Mouse (Mus musculus): Measurements from ENCODE around the gene Fgf7. TPM values are rescaled to one million over a fixed set of nuclear protein-coding genes. Genes with fewer than 3 reads are reported as not detected.

Gene Fgf7
- 0.34 and 0.84 TPM in 2 replicates for polyA plus RNA-seq (2016; fragmentation: Nextera tagmentation; extraction: Ambion mirVana)

- Histone ChIP-seq H3K27ac (replicated peaks) (no peak within 1 kb of the TSS), H3K4me2 (replicated peaks) (no peak within 1 kb of the TSS), H3K4me1 (0 out of 2 replicates have a peak, but pooled peaks cover 3% of the 10 kb centered on the region), H3K36me3 (no peaks in the 10 kb centered on the region), H3K4me3 (no peak within 1 kb of the TSS), H3K9ac (replicated peaks) (no peak within 1 kb of the TSS), H3K9me3 (no peaks in the 10 kb centered on the region), H3K27me3 (no peaks in the 10 kb centered on the region)
- no peak for ATAC-seq (ENCODE audit: low FRiP score, low read depth)
- WGBS = 59% methylated on average over 15 of the region's 15 CpGs
Observed at GRCm38 (mm10) chr2:126034379-126035005, at the start of gene Fgf7. TSS of gene Fgf7 (plus strand) at chr2:126034658.

DNA sequence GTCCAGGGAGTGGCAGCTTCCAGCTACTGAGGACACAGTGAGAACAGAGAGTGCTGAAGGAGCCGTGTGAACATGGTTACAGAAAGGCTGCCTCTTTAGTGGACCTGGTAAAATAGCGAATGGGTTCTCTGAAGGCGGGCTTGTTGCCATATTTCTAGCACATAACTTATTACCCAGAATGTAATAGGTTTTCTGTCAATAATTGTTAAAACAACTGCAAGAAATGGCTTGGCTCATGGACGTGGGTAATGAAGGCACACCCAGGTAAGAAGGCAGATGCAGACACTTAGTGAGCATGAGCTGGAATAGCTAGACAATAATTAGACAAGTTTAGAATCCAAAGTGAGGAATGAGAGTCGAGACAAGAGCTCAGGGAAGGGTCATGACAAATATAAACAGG is 32.2 kb upstream of the Fgf7 start:
- Histone ChIP-seq H3K4me3 (no peak overlapping the region), H3K27me3 (no peaks in the 10 kb centered on the region), H3K9me3 (no peaks in the 10 kb centered on the region), H3K4me1 (no peaks in the 10 kb centered on the region), H3K4me2 (replicated peaks) (no peak overlapping the region), H3K9ac (replicated peaks) (no peak overlapping the region), H3K36me3 (no peaks in the 10 kb centered on the region), H3K27ac (replicated peaks) (no peak overlapping the region)
- WGBS = 77% methylated on average over 5 of the region's 5 CpGs
- ATAC-seq (ENCODE audit: low FRiP score, low read depth) = no peak

DNA sequence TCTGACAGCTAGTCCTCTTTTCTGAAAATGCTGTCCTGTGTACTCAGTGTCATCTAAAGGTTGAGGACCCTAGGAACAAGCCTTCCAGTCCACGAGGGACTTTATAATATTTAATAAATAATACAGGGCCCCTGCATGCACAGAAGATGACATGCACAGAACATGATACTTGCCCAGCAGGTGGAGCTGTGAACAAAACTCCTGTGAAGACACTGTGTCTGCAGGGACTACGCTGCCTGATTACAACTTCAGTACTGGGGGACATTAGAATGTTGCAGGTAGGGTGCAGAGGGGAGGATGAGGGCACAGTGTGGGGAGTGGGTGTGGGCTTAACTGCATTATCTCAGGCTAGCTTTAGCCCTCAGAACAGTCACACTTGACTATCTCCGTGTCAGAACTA is 28.4 kb upstream of the Fgf7 start:
- Histone ChIP-seq H3K27me3 (no peaks in the 10 kb centered on the region), H3K4me1 (no peaks in the 10 kb centered on the region)
- 49% methylated on average over 3 of the region's 3 CpGs for WGBS

GRCm38 (mm10) chr2:126006742-126007141 is 27.7 kb upstream of the Fgf7 start:
- Histone ChIP-seq H3K27me3 (no peaks in the 10 kb centered on the region), H3K9me3 (no peaks in the 10 kb centered on the region), H3K4me1 (no peaks in the 10 kb centered on the region), H3K9ac (replicated peaks) (no peak overlapping the region), H3K36me3 (no peaks in the 10 kb centered on the region), H3K4me2 (replicated peaks) (no peak overlapping the region), H3K27ac (replicated peaks) (no peak overlapping the region), H3K4me3 (no peak overlapping the region)
- WGBS = 53% methylated on average over 2 of the region's 2 CpGs
- ATAC-seq (ENCODE audit: low FRiP score, low read depth) = no peak

More for the DNA sequence above, 28.4 kb upstream of the Fgf7 start:
- H3K36me3 ChIP-seq = no peaks in the 10 kb centered on the region
- no peaks in the 10 kb centered on the region for H3K9me3 ChIP-seq
- H3K4me2 ChIP-seq (replicated peaks) = no peak overlapping the region
- H3K27ac ChIP-seq (replicated peaks) = no peak overlapping the region
- H3K9ac ChIP-seq (replicated peaks) = no peak overlapping the region
- H3K4me3 ChIP-seq = no peak overlapping the region
- peak; percentile 77 for ATAC-seq (ENCODE audit: low FRiP score, low read depth)

- H3K9ac ChIP-seq (replicated peaks) = no peak overlapping the region
- H3K27me3 ChIP-seq = no peaks in the 10 kb centered on the region
- no peaks in the 10 kb centered on the region for H3K9me3 ChIP-seq
- H3K36me3 ChIP-seq = no peaks in the 10 kb centered on the region
- no peak overlapping the region for H3K4me2 ChIP-seq (replicated peaks)
- H3K27ac ChIP-seq (replicated peaks) = peak overlapping the region; percentile 68
- peak; percentile 75 for ATAC-seq (ENCODE audit: low FRiP score, low read depth)
- no peak overlapping the region for H3K4me3 ChIP-seq
- 42% methylated on average over 12 of the region's 12 CpGs for WGBS
- H3K4me1 ChIP-seq = peaks cover 22% of the 10 kb centered on the region
Observed at GRCm38 (mm10) chr2:126014989-126015710, 19.3 kb upstream of the Fgf7 start.

GRCm38 (mm10) chr2:126015763-126016473 is 18.5 kb upstream of the Fgf7 start:
- no peak overlapping the region for H3K9ac ChIP-seq (replicated peaks)
- peak; percentile 92 for ATAC-seq (ENCODE audit: low FRiP score, low read depth)
- peaks cover 22% of the 10 kb centered on the region for H3K4me1 ChIP-seq
- H3K4me2 ChIP-seq (replicated peaks) = no peak overlapping the region
- H3K27ac ChIP-seq (replicated peaks) = peak overlapping the region; percentile 68; the same call in 1 of the 2 replicates
- H3K4me3 ChIP-seq = no peak overlapping the region
- no peaks in the 10 kb centered on the region for H3K36me3 ChIP-seq
- H3K27me3 ChIP-seq = no peaks in the 10 kb centered on the region
- 9% methylated on average over 3 of the region's 3 CpGs for WGBS
- H3K9me3 ChIP-seq = no peaks in the 10 kb centered on the region

DNA sequence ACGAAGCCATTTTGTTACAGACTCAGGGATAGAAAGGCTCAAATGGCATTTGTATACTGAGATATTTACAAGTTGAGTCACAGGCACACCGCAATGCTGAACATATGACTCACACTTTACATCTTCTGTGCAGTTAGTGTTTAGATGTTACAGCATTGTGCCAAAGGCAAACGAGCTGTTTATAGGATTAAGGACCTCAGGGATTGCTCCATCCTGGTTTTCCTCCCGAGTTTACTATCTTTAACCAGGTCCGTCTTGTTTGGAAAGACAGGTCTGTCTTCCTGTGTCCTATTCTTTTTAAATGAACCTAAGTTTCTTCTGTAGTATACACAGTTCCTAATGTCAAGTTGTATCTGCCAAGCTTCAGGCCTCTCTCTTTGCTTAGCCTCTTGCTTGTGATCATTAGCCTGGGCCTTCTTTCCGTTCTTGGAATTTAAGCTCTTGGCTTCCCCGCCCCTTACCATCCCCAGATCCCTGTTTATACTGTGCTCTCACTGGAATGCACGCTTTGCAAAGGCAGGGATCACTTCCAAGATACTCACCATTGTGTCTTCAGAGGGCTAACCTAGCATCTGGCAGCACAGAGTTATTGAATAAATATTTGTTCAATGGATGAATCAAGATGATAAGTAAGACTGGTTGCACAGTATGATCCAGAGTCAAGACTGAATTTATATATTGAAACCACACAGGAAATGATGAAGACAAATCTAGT is 3.1 kb upstream of the Fgf7 start:
- H3K9me3 ChIP-seq = no peaks in the 10 kb centered on the region
- no peak overlapping the region for H3K9ac ChIP-seq (replicated peaks)
- H3K27me3 ChIP-seq = no peaks in the 10 kb centered on the region
- 0 out of 2 replicates have a peak, but pooled peaks cover 3% of the 10 kb centered on the region for H3K4me1 ChIP-seq
- H3K4me3 ChIP-seq = no peak overlapping the region
- H3K4me2 ChIP-seq (replicated peaks) = no peak overlapping the region
- 57% methylated on average over 8 of the region's 8 CpGs for WGBS
- H3K27ac ChIP-seq (replicated peaks) = no peak overlapping the region
- no peaks in the 10 kb centered on the region for H3K36me3 ChIP-seq
- ATAC-seq (ENCODE audit: low FRiP score, low read depth) = no peak

GRCm38 (mm10) chr2:126033114-126033972 is 1.1 kb upstream of the Fgf7 start:
- H3K4me1 ChIP-seq = 0 out of 2 replicates have a peak, but pooled peaks cover 3% of the 10 kb centered on the region
- H3K27ac ChIP-seq (replicated peaks) = no peak overlapping the region
- H3K4me3 ChIP-seq = no peak overlapping the region
- 80% methylated on average over 8 of the region's 8 CpGs for WGBS
- no peaks in the 10 kb centered on the region for H3K9me3 ChIP-seq
- no peak for ATAC-seq (ENCODE audit: low FRiP score, low read depth)
- no peak overlapping the region for H3K9ac ChIP-seq (replicated peaks)
- H3K27me3 ChIP-seq = no peaks in the 10 kb centered on the region
- no peak overlapping the region for H3K4me2 ChIP-seq (replicated peaks)
- no peaks in the 10 kb centered on the region for H3K36me3 ChIP-seq

DNA sequence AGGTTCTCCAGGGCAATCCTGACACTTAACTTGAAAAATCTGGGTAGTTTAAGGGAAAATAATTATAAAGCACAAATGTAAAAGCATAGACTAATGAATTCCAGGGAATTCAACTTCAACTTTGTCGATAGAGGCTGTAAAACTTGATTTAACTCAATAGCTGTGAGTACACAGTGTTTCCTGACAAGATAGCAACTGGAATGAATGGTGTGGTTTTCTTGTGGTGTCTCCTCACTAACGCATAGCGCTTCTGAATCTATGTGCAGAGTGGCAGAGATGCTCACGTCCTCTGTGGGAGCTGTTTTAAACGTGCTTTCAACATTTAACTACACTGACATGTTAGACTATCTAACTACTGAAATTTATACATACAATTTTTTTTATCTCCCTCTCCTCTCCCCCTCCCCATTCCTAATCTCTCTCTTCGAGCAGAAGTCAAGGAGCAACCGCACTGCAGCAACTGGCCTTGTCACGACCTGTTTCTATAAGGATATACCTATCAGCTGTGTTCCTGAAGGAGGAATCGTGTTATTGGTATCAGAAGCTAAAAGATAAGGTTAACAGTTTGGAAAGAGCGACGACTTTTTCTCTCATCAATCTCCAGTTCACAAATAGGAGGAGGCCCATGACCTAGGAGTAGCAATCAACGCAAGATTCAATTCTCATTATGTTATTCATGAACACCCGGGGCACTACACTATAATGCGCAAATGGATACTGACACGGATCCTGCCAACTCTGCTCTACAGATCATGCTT is 734 bp downstream of the Fgf7 start:
- Histone ChIP-seq H3K9me3 (no peaks in the 10 kb centered on the region), H3K4me2 (replicated peaks) (no peak overlapping the region), H3K9ac (replicated peaks) (no peak overlapping the region), H3K27me3 (no peaks in the 10 kb centered on the region), H3K36me3 (no peaks in the 10 kb centered on the region), H3K4me1 (0 out of 2 replicates have a peak, but pooled peaks cover 3% of the 10 kb centered on the region), H3K27ac (replicated peaks) (no peak overlapping the region), H3K4me3 (no peak overlapping the region)
- 89% methylated on average over 15 of the region's 15 CpGs for WGBS
- no peak for ATAC-seq (ENCODE audit: low FRiP score, low read depth)

- no peak for ATAC-seq (ENCODE audit: low FRiP score, low read depth)
- H3K27me3 ChIP-seq = no peaks in the 10 kb centered on the region
- H3K4me3 ChIP-seq = no peak overlapping the region
- 88% methylated on average over 4 of the region's 4 CpGs for WGBS
- H3K4me2 ChIP-seq (replicated peaks) = no peak overlapping the region
- 0 out of 2 replicates have a peak, but pooled peaks cover 3% of the 10 kb centered on the region for H3K4me1 ChIP-seq
- no peaks in the 10 kb centered on the region for H3K36me3 ChIP-seq
- no peak overlapping the region for H3K27ac ChIP-seq (replicated peaks)
- no peaks in the 10 kb centered on the region for H3K9me3 ChIP-seq
- H3K9ac ChIP-seq (replicated peaks) = no peak overlapping the region
Observed at GRCm38 (mm10) chr2:126036121-126036520, 1.7 kb downstream of the Fgf7 start.
